Mouse (Mus musculus): Measurements from ENCODE around the gene Mgat3. TPM values are rescaled to one million over a fixed set of nuclear protein-coding genes. Genes with fewer than 3 reads are reported as not detected.

The Mgat3 gene
- total and polyA plus RNA-seq, 2 experiments from 2014 or later, result 13.5 to 106 TPM

DNA sequence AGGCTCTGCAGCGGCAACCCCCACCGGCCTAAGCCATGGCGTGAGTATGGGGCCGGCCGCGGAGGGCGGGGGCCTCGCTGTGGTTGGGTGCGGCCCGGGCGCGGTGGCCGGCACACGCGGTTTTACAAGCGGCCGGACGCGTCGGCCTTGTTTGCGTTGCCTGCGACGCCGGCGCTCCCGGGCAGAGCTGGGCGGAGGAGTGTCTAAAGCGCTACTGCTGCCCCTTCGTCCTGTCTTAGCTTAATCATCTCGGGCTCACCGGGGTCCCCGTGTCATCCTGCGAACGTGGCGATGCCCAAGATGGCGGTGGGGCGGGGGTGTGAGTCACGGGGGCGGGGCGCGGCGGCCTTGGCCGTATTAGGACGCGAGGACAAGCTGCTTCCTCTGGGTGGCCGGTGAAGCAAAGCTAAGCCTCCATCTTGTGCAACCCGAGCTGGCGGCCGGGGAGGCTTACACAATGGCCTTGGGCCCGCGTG, 82.2 kb downstream of the Mgat3 start:
- ATAC-seq, result peak; percentile 61
- Histone ChIP-seq H3K4me3 (ENCODE audit: low read length) (peak overlapping the region; percentile 79), H3K9ac (replicated peaks; ENCODE audit: low read length) (peak overlapping the region; percentile 98), H3K27ac (peak overlapping the region; percentile 98), H3K27me3 (ENCODE audit: insufficient read depth, low read length) (no peaks in the 10 kb centered on the region), H3K36me3 (ENCODE audit: insufficient read depth, low read length) (peaks cover 34% of the 10 kb centered on the region), H3K9me3 (ENCODE audit: low read length) (no peaks in the 10 kb centered on the region), H3K4me1 (ENCODE audit: insufficient read depth, low read length) (peaks cover 18% of the 10 kb centered on the region; the same call in 1 of the 2 replicates), H3K4me2 (ENCODE audit: low read depth, low read length) (peak overlapping the region; percentile 99)
- WGBS, result under 1% methylated on average over 47 of the region's 51 CpGs
- TF ChIP-seq CTCF (IDR thresholded peaks at IDR 0.05; ENCODE audit: low read depth), result peak; percentile 22; the same call in 1 of the 2 replicates
- peak; percentile 92 for DNase-seq (ENCODE audit: low spot score)

DNA sequence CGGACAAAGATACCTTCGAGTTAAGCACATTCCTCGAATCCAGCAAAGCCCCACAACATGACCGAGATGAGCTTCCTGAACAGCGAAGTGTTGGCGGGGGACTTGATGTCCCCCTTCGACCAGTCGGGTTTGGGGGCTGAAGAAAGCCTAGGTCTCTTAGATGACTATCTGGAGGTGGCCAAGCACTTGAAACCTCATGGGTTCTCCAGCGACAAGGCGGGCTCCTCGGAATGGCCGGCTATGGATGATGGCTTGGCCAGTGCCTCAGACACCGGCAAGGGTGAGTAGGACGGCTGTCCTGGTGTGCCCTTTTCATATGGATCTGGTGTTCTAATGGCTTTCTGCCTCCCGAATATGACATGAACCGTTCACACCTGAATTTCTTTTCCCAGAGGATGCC, 82.7 kb downstream of the Mgat3 start:
- Histone ChIP-seq H3K27me3 (ENCODE audit: insufficient read depth, low read length) (no peaks in the 10 kb centered on the region), H3K4me1 (ENCODE audit: insufficient read depth, low read length) (peaks cover 18% of the 10 kb centered on the region; the same call in 1 of the 2 replicates), H3K36me3 (ENCODE audit: insufficient read depth, low read length) (peaks cover 33% of the 10 kb centered on the region), H3K4me3 (ENCODE audit: low read length) (peak overlapping the region; percentile 79), H3K4me2 (ENCODE audit: low read depth, low read length) (peak overlapping the region; percentile 99), H3K27ac (peak overlapping the region; percentile 98), H3K9me3 (ENCODE audit: low read length) (no peaks in the 10 kb centered on the region), H3K9ac (replicated peaks; ENCODE audit: low read length) (peak overlapping the region; percentile 98)
- no peak for DNase-seq (ENCODE audit: low spot score)
- TF ChIP-seq CTCF (IDR thresholded peaks at IDR 0.05; ENCODE audit: low read depth), result no peak
- WGBS, result 8% methylated on average over 16 of the region's 16 CpGs
- ATAC-seq, result no peak

- no peak; the same call in 1 of the 2 replicates for TF ChIP-seq CTCF (IDR thresholded peaks at IDR 0.05; ENCODE audit: low read depth)
- DNase-seq (ENCODE audit: low spot score), result no peak
- Histone ChIP-seq H3K9me3 (ENCODE audit: low read length) (no peaks in the 10 kb centered on the region), H3K4me3 (ENCODE audit: low read length) (peak overlapping the region; percentile 79), H3K9ac (replicated peaks; ENCODE audit: low read length) (peak overlapping the region; percentile 98), H3K4me2 (ENCODE audit: low read depth, low read length) (peak overlapping the region; percentile 99), H3K4me1 (ENCODE audit: insufficient read depth, low read length) (peaks cover 18% of the 10 kb centered on the region; the same call in 1 of the 2 replicates), H3K36me3 (ENCODE audit: insufficient read depth, low read length) (peaks cover 33% of the 10 kb centered on the region), H3K27ac (peak overlapping the region; percentile 98; the same call in 1 of the 2 replicates), H3K27me3 (ENCODE audit: insufficient read depth, low read length) (no peaks in the 10 kb centered on the region)
- ATAC-seq, result no peak
- WGBS, result 62% methylated on average over 12 of the region's 12 CpGs
Observed at GRCm38 (mm10) chr15:80256656-80257601, 83.4 kb downstream of the Mgat3 start.

GRCm38 (mm10) chr15:80257602-80258239, 84.2 kb downstream of the Mgat3 start:
- Histone ChIP-seq H3K4me2 (ENCODE audit: low read depth, low read length) (peak overlapping the region; percentile 99), H3K36me3 (ENCODE audit: insufficient read depth, low read length) (peaks cover 33% of the 10 kb centered on the region), H3K27me3 (ENCODE audit: insufficient read depth, low read length) (no peaks in the 10 kb centered on the region), H3K27ac (peak overlapping the region; percentile 48; the same call in 1 of the 2 replicates), H3K9ac (replicated peaks; ENCODE audit: low read length) (no peak overlapping the region), H3K4me1 (ENCODE audit: insufficient read depth, low read length) (peaks cover 18% of the 10 kb centered on the region; the same call in 1 of the 2 replicates), H3K9me3 (ENCODE audit: low read length) (no peaks in the 10 kb centered on the region), H3K4me3 (ENCODE audit: low read length) (peak overlapping the region; percentile 79; the same call in 1 of the 2 replicates)
- DNase-seq (ENCODE audit: low spot score) (no peak), ATAC-seq (no peak)
- TF ChIP-seq CTCF (IDR thresholded peaks at IDR 0.05; ENCODE audit: low read depth), result no peak
- 27% methylated on average over 4 of the region's 4 CpGs for WGBS

DNA sequence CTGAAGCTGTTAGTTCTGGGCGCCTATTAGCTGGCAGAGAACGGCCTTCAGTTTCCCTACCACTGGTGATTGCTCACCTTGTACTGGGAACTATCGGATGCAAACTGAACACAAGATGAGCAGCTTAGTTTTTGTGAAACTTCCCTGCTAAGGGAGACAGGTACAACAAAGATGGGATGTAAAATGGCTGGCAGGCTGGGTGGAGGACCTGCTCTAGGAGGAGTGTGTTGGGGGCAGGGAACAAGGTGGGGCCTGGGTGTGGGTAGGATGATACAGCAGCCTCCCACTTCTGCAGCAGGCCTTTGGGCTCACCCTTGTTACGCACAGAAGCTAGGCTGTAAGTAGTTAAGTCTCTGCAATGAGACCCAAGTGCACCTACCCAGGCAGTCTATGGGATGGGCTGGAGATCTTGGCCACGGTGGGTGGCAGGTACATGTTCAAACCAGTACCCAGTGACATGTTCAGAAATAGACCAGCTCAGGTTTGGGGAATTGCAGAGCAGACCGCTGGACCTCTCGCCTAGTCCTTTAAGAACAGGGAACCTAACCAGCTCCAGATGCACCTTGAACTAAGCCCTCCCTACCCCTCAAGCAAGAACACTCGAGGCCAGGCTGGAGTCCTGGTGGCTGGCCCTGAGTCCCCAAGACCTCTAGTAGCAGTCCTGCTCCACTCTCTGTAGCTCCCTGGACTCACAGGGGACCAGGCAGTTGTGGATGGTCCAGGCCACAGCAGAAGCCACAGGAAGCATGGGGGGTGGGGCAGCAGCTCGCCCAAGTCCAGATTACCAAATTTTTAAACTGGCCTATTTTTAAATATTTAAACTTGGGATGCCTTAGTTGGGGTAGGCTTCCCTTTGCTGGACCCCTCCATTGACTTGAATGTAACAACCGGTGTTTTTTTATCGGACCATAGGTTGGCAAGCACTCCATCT, 85.0 kb downstream of the Mgat3 start:
- H3K9me3 ChIP-seq (ENCODE audit: low read length), result no peaks in the 10 kb centered on the region
- no peak overlapping the region for H3K9ac ChIP-seq (replicated peaks; ENCODE audit: low read length)
- peaks cover 23% of the 10 kb centered on the region for H3K4me1 ChIP-seq (ENCODE audit: insufficient read depth, low read length)
- no peaks in the 10 kb centered on the region for H3K27me3 ChIP-seq (ENCODE audit: insufficient read depth, low read length)
- TF ChIP-seq CTCF (IDR thresholded peaks at IDR 0.05; ENCODE audit: low read depth), result no peak
- 66% methylated on average over 11 of the region's 11 CpGs for WGBS
- no peak for DNase-seq (ENCODE audit: low spot score)
- 0 out of 2 replicates have a peak overlapping the region, but pooled peaks have one; percentile 99 for H3K4me2 ChIP-seq (ENCODE audit: low read depth, low read length)
- H3K27ac ChIP-seq, result peak overlapping the region; percentile 48; the same call in 1 of the 2 replicates
- no peak overlapping the region for H3K4me3 ChIP-seq (ENCODE audit: low read length)
- no peak for ATAC-seq
- peaks cover 33% of the 10 kb centered on the region for H3K36me3 ChIP-seq (ENCODE audit: insufficient read depth, low read length)
